Mouse (Mus musculus): ENCODE measurements around the gene Tbc1d32. TPM values are rescaled to one million over a fixed set of nuclear protein-coding genes. Genes with fewer than 3 reads are reported as not detected.
"Not testable (repeated sequence)": the region's sequence is repeated elsewhere in the genome, so short reads cannot be mapped to it uniquely, and the experiment has no call there.

Gene Tbc1d32
- total and polyA plus RNA-seq, 2 experiments from 2014 or later, result 1.7 to 2.3 TPM

DNA sequence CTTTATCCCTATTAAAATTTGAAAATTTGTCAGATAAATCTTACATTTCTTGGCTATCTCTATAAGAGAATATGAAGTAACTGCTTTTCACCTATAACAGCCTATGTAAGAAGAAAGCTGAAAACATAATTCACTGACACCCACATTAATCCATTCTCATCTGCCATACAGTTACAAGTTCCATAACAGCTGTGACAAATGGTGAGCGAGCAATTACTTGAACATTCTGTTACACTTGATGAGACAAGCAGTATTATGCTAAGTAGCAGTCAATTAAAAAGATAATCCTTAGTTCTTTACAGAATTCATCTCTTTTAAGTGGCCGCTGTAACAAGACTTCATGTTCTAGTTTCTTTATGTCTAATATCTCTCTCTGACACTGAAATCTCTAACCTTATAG lies 24.1 kb downstream of the Tbc1d32 start:
- no peak for TF ChIP-seq CTCF (IDR thresholded peaks at IDR 0.05; ENCODE audit: low read depth)
- no peak for TF ChIP-seq EP300 (IDR thresholded peaks at IDR 0.05; ENCODE audit: low read depth)
- no peak overlapping the region for H3K4me2 ChIP-seq (ENCODE audit: low read depth, low read length)
- no peak overlapping the region for H3K27ac ChIP-seq (ENCODE audit: low read depth)
- no peaks in the 10 kb centered on the region for H3K9me3 ChIP-seq (replicated peaks; ENCODE audit: control insufficient read depth, low read length)
- H3K9ac ChIP-seq (replicated peaks; ENCODE audit: low read depth, low read length), result no peak overlapping the region
- no peaks in the 10 kb centered on the region for H3K27me3 ChIP-seq (ENCODE audit: control insufficient read depth, insufficient read depth, low read length)
- DNase-seq (ENCODE audit: low spot score) (no peak), ATAC-seq (ENCODE audit: insufficient read depth, low read depth) (no peak)
- WGBS, result 90% methylated on average over 2 of the region's 2 CpGs
- no peaks in the 10 kb centered on the region for H3K36me3 ChIP-seq (replicated peaks; ENCODE audit: control insufficient read depth, insufficient read depth, low read length)
- no peak overlapping the region for H3K4me3 ChIP-seq (ENCODE audit: low read depth, low read length)
- no peaks in the 10 kb centered on the region for H3K4me1 ChIP-seq (ENCODE audit: control insufficient read depth, insufficient read depth)

- ATAC-seq (ENCODE audit: insufficient read depth, low read depth) (no peak), DNase-seq (ENCODE audit: low spot score) (no peak)
- TF ChIP-seq CTCF (IDR thresholded peaks at IDR 0.05; ENCODE audit: low read depth) (no peak), EP300 (IDR thresholded peaks at IDR 0.05; ENCODE audit: low read depth) (no peak)
- H3K9me3 ChIP-seq (replicated peaks; ENCODE audit: control insufficient read depth, low read length), result no peaks in the 10 kb centered on the region
- no peaks in the 10 kb centered on the region for H3K27me3 ChIP-seq (ENCODE audit: control insufficient read depth, insufficient read depth, low read length)
- no peak overlapping the region for H3K4me2 ChIP-seq (ENCODE audit: low read depth, low read length)
- H3K4me1 ChIP-seq (ENCODE audit: control insufficient read depth, insufficient read depth), result no peaks in the 10 kb centered on the region
- no peak overlapping the region for H3K27ac ChIP-seq (ENCODE audit: low read depth)
- no peaks in the 10 kb centered on the region; the same call in 1 of the 2 replicates for H3K36me3 ChIP-seq (replicated peaks; ENCODE audit: control insufficient read depth, insufficient read depth, low read length)
- no peak overlapping the region for H3K4me3 ChIP-seq (ENCODE audit: low read depth, low read length)
- H3K9ac ChIP-seq (replicated peaks; ENCODE audit: low read depth, low read length), result no peak overlapping the region
Measured at GRCm38 (mm10) chr10:56199902-56200301, 28.6 kb downstream of the Tbc1d32 start.

- no peaks in the 10 kb centered on the region for H3K4me1 ChIP-seq (ENCODE audit: control insufficient read depth, insufficient read depth)
- no peaks in the 10 kb centered on the region for H3K27me3 ChIP-seq (ENCODE audit: control insufficient read depth, insufficient read depth, low read length)
- ATAC-seq (ENCODE audit: insufficient read depth, low read depth), result no peak
- no peak for TF ChIP-seq EP300 (IDR thresholded peaks at IDR 0.05; ENCODE audit: low read depth)
- no peak for TF ChIP-seq CTCF (IDR thresholded peaks at IDR 0.05; ENCODE audit: low read depth)
- no peak overlapping the region for H3K27ac ChIP-seq (ENCODE audit: low read depth)
- 67% methylated on average over 3 of the region's 3 CpGs for WGBS
- H3K9ac ChIP-seq (replicated peaks; ENCODE audit: low read depth, low read length), result no peak overlapping the region
- no peak overlapping the region for H3K4me3 ChIP-seq (ENCODE audit: low read depth, low read length)
- H3K4me2 ChIP-seq (ENCODE audit: low read depth, low read length), result no peak overlapping the region
- no peak for DNase-seq (ENCODE audit: low spot score)
- no peaks in the 10 kb centered on the region for H3K9me3 ChIP-seq (replicated peaks; ENCODE audit: control insufficient read depth, low read length)
- H3K36me3 ChIP-seq (replicated peaks; ENCODE audit: control insufficient read depth, insufficient read depth, low read length), result no peaks in the 10 kb centered on the region; the same call in 1 of the 2 replicates
Measured at GRCm38 (mm10) chr10:56198691-56199090, 29.8 kb downstream of the Tbc1d32 start.

GRCm38 (mm10) chr10:56194310-56194709 lies 34.2 kb downstream of the Tbc1d32 start:
- H3K4me2 ChIP-seq (ENCODE audit: low read depth, low read length), result no peak overlapping the region
- H3K4me3 ChIP-seq (ENCODE audit: low read depth, low read length), result no peak overlapping the region
- H3K27ac ChIP-seq (ENCODE audit: low read depth), result no peak overlapping the region
- ATAC-seq (ENCODE audit: insufficient read depth, low read depth) (no peak), DNase-seq (ENCODE audit: low spot score) (no peak)
- no peaks in the 10 kb centered on the region for H3K4me1 ChIP-seq (ENCODE audit: control insufficient read depth, insufficient read depth)
- WGBS, result 77% methylated on average over 7 of the region's 7 CpGs
- no peak overlapping the region for H3K9ac ChIP-seq (replicated peaks; ENCODE audit: low read depth, low read length)
- no peaks in the 10 kb centered on the region for H3K9me3 ChIP-seq (replicated peaks; ENCODE audit: control insufficient read depth, low read length)
- H3K36me3 ChIP-seq (replicated peaks; ENCODE audit: control insufficient read depth, insufficient read depth, low read length), result no peaks in the 10 kb centered on the region; the same call in 1 of the 2 replicates
- TF ChIP-seq EP300 (IDR thresholded peaks at IDR 0.05; ENCODE audit: low read depth) (no peak), CTCF (IDR thresholded peaks at IDR 0.05; ENCODE audit: low read depth) (no peak)
- no peaks in the 10 kb centered on the region for H3K27me3 ChIP-seq (ENCODE audit: control insufficient read depth, insufficient read depth, low read length)

DNA sequence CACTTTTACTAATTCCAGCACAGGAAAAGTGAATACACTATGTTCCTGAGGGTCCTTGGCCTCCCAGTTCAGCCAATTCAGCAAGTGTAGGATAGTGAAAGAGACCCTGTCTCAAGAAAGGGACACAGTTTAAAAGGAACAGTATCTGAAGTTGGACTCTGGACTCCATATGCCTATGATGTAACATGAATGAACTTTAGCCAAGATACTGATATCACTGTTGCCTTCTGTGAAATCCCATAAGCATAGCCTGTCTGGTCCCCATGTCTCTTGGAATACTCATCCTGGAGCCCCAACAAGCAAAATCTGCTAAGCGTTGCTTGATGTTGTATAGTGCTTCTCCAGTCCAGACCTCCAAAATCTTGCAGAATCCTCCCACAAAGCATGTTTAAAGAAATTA lies 46.8 kb downstream of the Tbc1d32 start:
- peaks cover 8% of the 10 kb centered on the region; the same call in 1 of the 2 replicates for H3K36me3 ChIP-seq (replicated peaks; ENCODE audit: control insufficient read depth, insufficient read depth, low read length)
- no peak overlapping the region for H3K4me2 ChIP-seq (ENCODE audit: low read depth, low read length)
- no peak overlapping the region for H3K27ac ChIP-seq (ENCODE audit: low read depth)
- no peak for TF ChIP-seq CTCF (IDR thresholded peaks at IDR 0.05; ENCODE audit: low read depth)
- no peak for TF ChIP-seq EP300 (IDR thresholded peaks at IDR 0.05; ENCODE audit: low read depth)
- no peaks in the 10 kb centered on the region for H3K4me1 ChIP-seq (ENCODE audit: control insufficient read depth, insufficient read depth)
- ATAC-seq (ENCODE audit: insufficient read depth, low read depth), result no peak
- no peaks in the 10 kb centered on the region for H3K27me3 ChIP-seq (ENCODE audit: control insufficient read depth, insufficient read depth, low read length)
- no peak overlapping the region for H3K4me3 ChIP-seq (ENCODE audit: low read depth, low read length)
- DNase-seq (ENCODE audit: low spot score), result no peak
- H3K9ac ChIP-seq (replicated peaks; ENCODE audit: low read depth, low read length), result no peak overlapping the region
- 90% methylated on average over 1 of the region's 1 CpGs for WGBS
- H3K9me3 ChIP-seq (replicated peaks; ENCODE audit: control insufficient read depth, low read length), result no peaks in the 10 kb centered on the region

- no peaks in the 10 kb centered on the region for H3K27me3 ChIP-seq (ENCODE audit: control insufficient read depth, insufficient read depth, low read length)
- H3K4me1 ChIP-seq (ENCODE audit: control insufficient read depth, insufficient read depth), result no peaks in the 10 kb centered on the region
- TF ChIP-seq EP300 (IDR thresholded peaks at IDR 0.05; ENCODE audit: low read depth), result no peak
- TF ChIP-seq CTCF (IDR thresholded peaks at IDR 0.05; ENCODE audit: low read depth), result no peak
- H3K36me3 ChIP-seq (replicated peaks; ENCODE audit: control insufficient read depth, insufficient read depth, low read length), result peaks cover 5% of the 10 kb centered on the region; the same call in 1 of the 2 replicates
- no peak overlapping the region for H3K27ac ChIP-seq (ENCODE audit: low read depth)
- no peak overlapping the region for H3K4me3 ChIP-seq (ENCODE audit: low read depth, low read length)
- H3K4me2 ChIP-seq (ENCODE audit: low read depth, low read length), result no peak overlapping the region
- ATAC-seq (ENCODE audit: insufficient read depth, low read depth), result no peak
- no peak overlapping the region for H3K9ac ChIP-seq (replicated peaks; ENCODE audit: low read depth, low read length)
- H3K9me3 ChIP-seq (replicated peaks; ENCODE audit: control insufficient read depth, low read length), result no peaks in the 10 kb centered on the region
- 77% methylated on average over 5 of the region's 5 CpGs for WGBS
- DNase-seq (ENCODE audit: low spot score), result no peak
Measured at GRCm38 (mm10) chr10:56173184-56173583, 55.3 kb downstream of the Tbc1d32 start.

DNA sequence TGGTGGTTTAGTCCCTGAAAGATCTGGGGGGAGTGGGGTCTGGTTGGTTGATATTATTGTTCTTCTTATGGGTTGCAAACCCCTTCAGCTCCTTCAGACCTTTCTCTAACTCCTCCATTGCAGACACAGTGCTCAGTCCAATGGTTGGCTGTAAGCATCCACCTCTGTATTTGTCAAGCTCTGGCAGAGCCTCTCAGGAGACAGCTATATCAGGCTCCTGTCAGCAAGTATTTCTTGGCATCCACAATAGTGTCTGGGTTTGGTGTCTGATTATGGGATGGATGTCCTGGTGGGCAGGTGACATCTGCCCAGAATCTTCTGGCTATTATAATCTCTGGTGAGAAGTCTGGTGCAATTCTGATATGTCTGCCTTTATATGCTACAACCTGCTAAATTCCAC lies 60.8 kb downstream of the Tbc1d32 start:
- not testable (repeated sequence) for H3K4me3 ChIP-seq (ENCODE audit: low read depth, low read length); DNase-seq (ENCODE audit: low spot score); H3K27ac ChIP-seq (ENCODE audit: low read depth); ATAC-seq (ENCODE audit: insufficient read depth, low read depth); H3K27me3 ChIP-seq (ENCODE audit: control insufficient read depth, insufficient read depth, low read length); H3K9ac ChIP-seq (replicated peaks; ENCODE audit: low read depth, low read length); H3K36me3 ChIP-seq (replicated peaks; ENCODE audit: control insufficient read depth, insufficient read depth, low read length); H3K4me2 ChIP-seq (ENCODE audit: low read depth, low read length); H3K4me1 ChIP-seq (ENCODE audit: control insufficient read depth, insufficient read depth); H3K9me3 ChIP-seq (replicated peaks; ENCODE audit: control insufficient read depth, low read length)
